Mouse (Mus musculus) ES-E14 (cell line): Measurements from ENCODE around the gene Mpzl3. TPM values are rescaled to one million over a fixed set of nuclear protein-coding genes. Genes with fewer than 3 reads are reported as not detected.

ENCODE experiments used
- DNase-seq: peaks from one replicate; pipeline ENCODE4 v3.0.0-alpha.2; 2013; ENCODE audit warnings: low read depth, low spot score
- H3K27ac ChIP-seq: 2 replicates; pipeline ENCODE4 v1.5.1; 2012; ENCODE audit warnings: low read depth, mild to moderate bottlenecking, low read length, moderate library complexity, mixed read lengths; ENCODE audit not compliant: poor library complexity, insufficient read depth, severe bottlenecking
- H3K36me3 ChIP-seq: 2 replicates; pipeline ENCODE4 v1.6.1; 2012; ENCODE audit warnings: mild to moderate bottlenecking, low read length, moderate library complexity, mixed read lengths; ENCODE audit not compliant: control insufficient read depth, poor library complexity, insufficient read depth, severe bottlenecking
- H3K4me1 ChIP-seq, 2 experiments: fragments of 150-350 bp in 1 of 2; sonication (generic) in 1 of 2; 2 replicates each; pipeline ENCODE4 v1.6.1; 2012; ENCODE audit warnings: low read length in 2 of 2, mild to moderate bottlenecking in 1 of 2, mixed read lengths in 1 of 2; ENCODE audit not compliant: control insufficient read depth in 2 of 2, insufficient read depth in 2 of 2, poor library complexity in 1 of 2
- H3K4me3 ChIP-seq, 2 experiments: fragments of 150-350 bp in 1 of 2; sonication (generic) in 1 of 2; 2 replicates each; pipeline ENCODE4 v1.5.1; 2012; ENCODE audit warnings: low read length in 2 of 2, low read depth in 1 of 2, mild to moderate bottlenecking in 1 of 2, mixed read lengths in 1 of 2; ENCODE audit not compliant: insufficient read depth in 1 of 2, poor library complexity in 1 of 2, severe bottlenecking in 1 of 2
- H3K9ac ChIP-seq: 2 replicates; pipeline ENCODE4 v1.6.1; 2012; ENCODE audit warnings: low read depth, mild to moderate bottlenecking, low read length, mixed read lengths; ENCODE audit not compliant: poor library complexity, insufficient read depth, severe bottlenecking
- H3K9me3 ChIP-seq: fragments of 150-350 bp; sonication (generic); 2 replicates; pipeline ENCODE4 v1.6.1; 2012; ENCODE audit warnings: low read depth, mild to moderate bottlenecking, low read length; ENCODE audit not compliant: control insufficient read depth, insufficient read depth
- CHD2 ChIP-seq: IDR thresholded peaks from 2 replicates; pipeline ENCODE4 v1.6.1; 2014; ENCODE audit warnings: mild to moderate bottlenecking, low read depth, low read length, inconsistent platforms
- HCFC1 ChIP-seq: IDR thresholded peaks from 2 replicates; pipeline ENCODE4 v1.6.1; 2012; ENCODE audit warnings: low read length, inconsistent platforms, borderline replicate concordance; ENCODE audit not compliant: insufficient read depth
- MAFK ChIP-seq: IDR thresholded peaks from 2 replicates; pipeline ENCODE4 v1.6.1; 2014; ENCODE audit warnings: mild to moderate bottlenecking, low read depth, low read length, inconsistent platforms; ENCODE audit not compliant: insufficient read depth
- ZC3H11A ChIP-seq: IDR thresholded peaks from 2 replicates; pipeline ENCODE4 v1.6.1; 2012; ENCODE audit warnings: low read depth, mild to moderate bottlenecking, inconsistent platforms, low read length, borderline replicate concordance
- ZNF384 ChIP-seq: IDR thresholded peaks from 2 replicates; pipeline ENCODE4 v1.6.1; 2012; ENCODE audit warnings: low read depth, low read length, inconsistent platforms
- in situ Hi-C, 2 experiments: fragments of 600-800 bp; cut with MboI; formaldehyde crosslinking; loops; one replicate each; pipeline ENCODE4 v1.15.1; 2025; ENCODE audit warnings: low sequenced_read_pairs in 2 of 2, inconsistent platforms in 1 of 2; ENCODE audit not compliant: unreplicated experiment in 2 of 2
- total RNA-seq: library from RNA; depleted of rRNA; stranded (reverse); fragments of 300-350 nt; gene quantifications from 2 replicates; pipeline ENCODE4 v1.2.3, GENCODE M21; 2012

Gene Mpzl3
- total RNA-seq, 1 experiment: 5.0 TPM

DNA sequence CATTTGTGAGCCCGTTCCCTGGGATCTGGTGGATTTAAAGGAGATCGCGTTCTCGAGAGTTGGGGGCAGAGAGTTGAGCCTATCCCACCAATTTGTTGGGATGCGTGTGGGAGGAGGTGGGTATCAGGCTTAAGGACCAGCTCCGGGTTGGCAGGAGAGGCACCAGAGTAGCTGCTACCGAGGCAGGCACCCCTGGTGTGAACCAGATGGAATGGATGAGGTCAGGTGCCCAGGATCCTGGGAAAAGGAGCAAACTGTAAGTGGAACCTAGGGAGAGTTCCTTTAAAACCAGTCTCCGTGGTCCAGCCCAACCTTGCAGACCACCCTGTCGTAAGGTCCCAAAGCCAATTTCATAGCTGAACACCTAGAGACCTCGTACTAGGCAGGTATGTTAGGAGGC is 63.6 kb downstream of the Mpzl3 start:
- Histone ChIP-seq H3K4me3 (no peak overlapping the region), H3K9ac (no peak overlapping the region), H3K9me3 (no peaks in the 10 kb centered on the region), H3K4me1 (peaks cover 0 to 7% of the 10 kb centered on the region in 2 experiments; a peak in 1 of 4 replicates), H3K27ac (no peak overlapping the region), H3K36me3 (no peaks in the 10 kb centered on the region)
- in situ Hi-C loops: no loop called here
- TF ChIP-seq ZC3H11A (no peak), ZNF384 (no peak), HCFC1 (no peak), MAFK (no peak)
- no peak for DNase-seq

GRCm38 (mm10) chr9:45119316-45119953 is 64.4 kb downstream of the Mpzl3 start:
- peaks cover 0 to 7% of the 10 kb centered on the region in 2 experiments; a peak in 1 of 4 replicates for H3K4me1 ChIP-seq
- H3K36me3 ChIP-seq: no peaks in the 10 kb centered on the region
- DNase-seq: no peak
- H3K9me3 ChIP-seq: no peaks in the 10 kb centered on the region
- no peak overlapping the region for H3K27ac ChIP-seq
- H3K9ac ChIP-seq: no peak overlapping the region
- in situ Hi-C loops: no loop called here
- H3K4me3 ChIP-seq: no peak overlapping the region
- no peak for TF ChIP-seq ZNF384
- TF ChIP-seq ZC3H11A: no peak
- no peak for TF ChIP-seq CHD2
- no peak for TF ChIP-seq MAFK

DNA sequence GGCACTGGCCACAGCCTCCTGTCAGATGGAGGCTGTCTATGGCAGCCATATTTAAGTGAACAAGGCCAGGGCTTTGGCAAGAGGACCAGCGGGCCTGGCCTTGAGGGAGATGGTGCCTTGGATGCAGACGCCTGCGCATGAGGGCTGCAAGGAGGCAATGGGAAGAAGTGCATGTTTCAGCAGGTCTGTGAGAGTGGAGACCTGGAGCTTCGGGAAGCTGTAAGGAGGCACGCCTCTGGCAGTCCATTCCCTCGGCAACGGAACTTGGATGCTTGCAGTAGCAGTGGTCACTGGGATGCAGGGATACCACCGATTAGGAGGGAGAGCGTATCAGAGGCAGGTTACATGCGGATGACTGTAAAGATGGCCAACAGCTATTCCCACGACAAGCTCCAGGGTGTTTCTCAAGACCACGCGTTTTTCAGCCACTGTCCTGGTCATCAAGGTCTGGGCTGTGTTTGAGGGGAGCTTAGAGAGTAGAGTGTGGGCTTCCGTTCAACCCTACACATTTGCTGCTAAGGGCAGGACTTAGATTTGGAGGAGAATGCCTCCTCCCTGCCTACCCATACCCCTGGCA is 65.1 kb downstream of the Mpzl3 start:
- Histone ChIP-seq H3K9ac (no peak overlapping the region), H3K4me1 (peaks cover 0 to 12% of the 10 kb centered on the region in 2 experiments; a peak in 2 of 4 replicates), H3K9me3 (no peaks in the 10 kb centered on the region), H3K4me3 (no peak overlapping the region), H3K36me3 (no peaks in the 10 kb centered on the region), H3K27ac (no peak overlapping the region)
- in situ Hi-C loops: no loop called here
- TF ChIP-seq CHD2 (no peak), ZC3H11A (no peak), HCFC1 (no peak), MAFK (no peak), ZNF384 (no peak)
- DNase-seq: no peak

GRCm38 (mm10) chr9:45120567-45120966 is 65.6 kb downstream of the Mpzl3 start:
- Histone ChIP-seq H3K4me1 (peaks cover 0 to 16% of the 10 kb centered on the region in 2 experiments; a peak in 2 of 4 replicates), H3K9ac (no peak overlapping the region), H3K4me3 (no peak overlapping the region), H3K36me3 (no peaks in the 10 kb centered on the region), H3K9me3 (no peaks in the 10 kb centered on the region), H3K27ac (no peak overlapping the region)
- no peak for TF ChIP-seq MAFK
- TF ChIP-seq ZNF384: no peak
- no peak for TF ChIP-seq HCFC1
- TF ChIP-seq CHD2: no peak
- TF ChIP-seq ZC3H11A: no peak
- in situ Hi-C loops: no loop called here
- DNase-seq: no peak
